Mouse (Mus musculus): ENCODE measurements at regions not wholly inside any gene's neighbourhood (a gene's known extent, or its start where the extent isn't known, plus 50 kb on each side); places are given as distances from the start of the nearest gene placed in this dataset.

DNA sequence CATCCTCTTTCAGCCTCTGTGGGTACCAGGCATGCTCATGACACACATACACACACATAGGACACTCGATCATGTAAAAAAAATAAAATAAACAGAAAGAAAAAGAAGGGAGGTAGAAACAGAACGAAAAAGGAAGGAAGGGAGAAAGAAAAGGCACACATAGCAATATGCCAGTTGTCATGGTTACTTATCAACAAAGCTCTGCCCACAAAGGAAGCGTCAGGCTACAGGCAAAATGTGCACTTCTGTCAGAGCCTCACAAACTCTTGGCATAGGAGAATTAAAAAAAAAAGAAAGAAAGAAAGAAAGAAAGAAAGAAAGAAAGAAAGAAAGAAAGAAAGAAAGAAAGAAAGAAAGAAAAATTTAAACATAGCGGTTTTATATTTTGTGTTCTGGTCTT is 56.9 kb upstream of the Sox2 start:
- WGBS, result 48% methylated on average over 4 of the region's 4 CpGs

DNA sequence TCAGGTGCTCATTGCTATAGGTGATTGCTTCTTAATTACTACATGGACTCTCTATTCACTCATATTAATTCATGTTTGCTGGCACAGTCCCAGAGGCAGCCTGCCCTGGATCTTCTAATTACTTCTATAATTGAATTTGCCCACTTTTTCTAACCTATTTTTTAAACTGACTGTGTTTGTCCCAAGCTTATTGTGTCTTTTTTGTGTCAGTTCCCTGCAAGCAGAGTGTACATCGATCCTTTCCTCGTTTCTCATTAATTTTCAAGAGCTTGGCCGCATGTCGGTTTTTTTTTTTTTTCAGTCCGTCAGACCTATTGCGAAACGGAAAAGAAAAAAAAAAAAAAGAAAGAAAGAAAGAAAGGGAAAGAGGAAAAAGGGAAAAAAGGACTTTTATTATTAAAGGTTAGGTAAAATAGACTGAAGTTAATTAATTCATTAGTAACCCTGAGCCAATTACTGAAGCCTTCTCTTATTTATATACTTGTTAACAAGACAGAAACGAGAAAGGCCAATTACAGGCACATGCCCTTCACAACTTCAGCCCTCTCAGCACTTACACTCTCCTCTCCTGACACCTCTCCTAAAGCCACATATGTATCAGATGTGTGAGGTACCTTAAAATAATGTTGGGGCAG is 72.2 kb upstream of the Sox2 start:
- Histone ChIP-seq H3K27ac (no peak overlapping the region), H3K27me3 (no peaks in the 10 kb centered on the region), H3K9ac (no peak overlapping the region), H3K4me1 (no peaks in the 10 kb centered on the region), H3K4me3 (no peak overlapping the region), H3K9me3 (no peaks in the 10 kb centered on the region), H3K4me2 (no peak overlapping the region), H3K36me3 (no peaks in the 10 kb centered on the region)
- ATAC-seq (ENCODE audit: borderline replicate concordance, extremely low read depth, low FRiP score, low TSS enrichment), result no peak
- WGBS, result 43% methylated on average over 8 of the region's 8 CpGs

More for the DNA sequence above, 56.9 kb upstream of the Sox2 start:
- no peaks in the 10 kb centered on the region for H3K36me3 ChIP-seq
- no peak overlapping the region for H3K27ac ChIP-seq
- H3K4me3 ChIP-seq, result no peak overlapping the region
- ATAC-seq (ENCODE audit: borderline replicate concordance, extremely low read depth, low FRiP score, low TSS enrichment), result no peak
- no peaks in the 10 kb centered on the region for H3K27me3 ChIP-seq
- no peaks in the 10 kb centered on the region for H3K9me3 ChIP-seq
- no peaks in the 10 kb centered on the region for H3K4me1 ChIP-seq
- H3K4me2 ChIP-seq, result no peak overlapping the region
- no peak overlapping the region for H3K9ac ChIP-seq

DNA sequence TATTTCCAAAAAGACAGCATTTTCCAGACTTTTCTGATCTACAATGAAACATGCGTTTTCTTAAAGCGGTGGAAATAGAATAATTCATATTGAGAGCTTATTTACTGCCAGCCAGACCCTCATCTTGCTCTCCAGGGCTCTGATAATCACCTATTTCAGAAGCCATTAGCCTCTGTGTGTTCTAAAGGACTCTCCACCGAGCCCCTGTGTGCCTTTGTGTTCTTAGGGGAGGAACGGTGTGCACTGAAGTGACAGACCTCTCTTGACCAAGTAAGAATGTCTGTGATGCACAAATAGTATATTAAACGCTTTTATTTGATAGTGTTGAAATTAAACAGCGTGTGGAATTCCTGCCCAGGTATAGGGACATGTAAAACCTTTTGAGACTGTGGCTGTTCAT is 73.1 kb upstream of the Sox2 start:
- H3K4me2 ChIP-seq, result no peak overlapping the region
- H3K9me3 ChIP-seq, result no peaks in the 10 kb centered on the region
- WGBS, result 66% methylated on average over 6 of the region's 6 CpGs
- ATAC-seq (ENCODE audit: borderline replicate concordance, extremely low read depth, low FRiP score, low TSS enrichment), result no peak
- no peak overlapping the region for H3K9ac ChIP-seq
- H3K27me3 ChIP-seq, result no peaks in the 10 kb centered on the region
- H3K27ac ChIP-seq, result no peak overlapping the region
- H3K4me1 ChIP-seq, result no peaks in the 10 kb centered on the region
- H3K36me3 ChIP-seq, result no peaks in the 10 kb centered on the region
- H3K4me3 ChIP-seq, result no peak overlapping the region

DNA sequence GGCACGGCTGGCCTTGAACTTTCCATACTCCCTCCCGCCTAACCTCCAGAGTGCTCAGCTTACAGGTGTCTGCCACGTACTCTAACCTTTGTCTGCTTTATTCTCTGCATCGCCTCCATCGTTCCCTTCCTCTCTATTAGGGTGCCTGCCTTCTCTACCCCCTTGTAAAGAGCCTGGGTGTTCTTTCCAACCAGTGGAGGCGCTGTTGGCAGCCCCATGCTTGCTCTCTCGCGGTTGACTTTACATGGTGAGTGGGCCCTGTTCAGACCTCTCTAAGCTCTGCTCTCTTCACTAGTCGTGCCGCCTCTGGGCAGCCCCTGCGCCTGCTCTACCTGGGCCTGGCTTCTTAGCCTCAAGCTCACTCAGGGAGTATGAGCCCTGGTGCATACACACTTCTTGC is 74.0 kb upstream of the Sox2 start:
- ATAC-seq (ENCODE audit: borderline replicate concordance, extremely low read depth, low FRiP score, low TSS enrichment), result no peak
- Histone ChIP-seq H3K36me3 (no peaks in the 10 kb centered on the region), H3K9me3 (no peaks in the 10 kb centered on the region), H3K4me1 (no peaks in the 10 kb centered on the region), H3K9ac (no peak overlapping the region), H3K27me3 (no peaks in the 10 kb centered on the region), H3K4me2 (no peak overlapping the region), H3K27ac (no peak overlapping the region), H3K4me3 (no peak overlapping the region)
- WGBS, result 41% methylated on average over 11 of the region's 11 CpGs

DNA sequence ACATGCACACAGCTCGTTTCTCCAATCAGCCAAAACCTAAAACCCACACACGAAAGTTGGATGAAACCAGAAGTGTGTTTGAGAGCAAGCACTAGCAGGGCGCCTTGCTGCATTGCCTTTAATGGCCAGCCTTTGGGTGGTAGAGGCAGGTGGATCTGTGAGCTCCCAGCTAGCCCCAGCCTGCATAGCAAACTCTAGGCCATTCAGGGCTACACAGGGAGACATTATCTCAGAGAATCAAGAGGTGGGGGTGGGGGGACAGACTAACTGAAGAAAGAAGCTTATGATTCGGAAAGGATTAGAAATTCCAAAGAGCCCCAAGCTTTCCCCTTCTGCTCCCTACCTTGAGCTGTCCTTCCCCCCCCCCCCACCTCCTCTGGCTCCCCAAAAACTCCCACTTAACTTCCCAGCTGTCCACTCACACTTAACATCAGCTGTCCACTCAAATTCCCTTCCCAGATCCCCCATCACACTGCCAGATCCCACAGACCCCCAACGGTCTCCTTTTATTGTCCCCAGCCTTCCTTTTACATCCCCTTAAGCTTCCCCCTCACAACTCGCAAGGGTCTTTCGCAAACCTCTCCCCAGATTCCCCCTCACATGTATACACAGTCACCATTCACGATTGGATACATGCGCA is 75.4 kb upstream of the Sox2 start:
- no peak for ATAC-seq (ENCODE audit: borderline replicate concordance, extremely low read depth, low FRiP score, low TSS enrichment)
- H3K4me3 ChIP-seq, result no peak overlapping the region

DNA sequence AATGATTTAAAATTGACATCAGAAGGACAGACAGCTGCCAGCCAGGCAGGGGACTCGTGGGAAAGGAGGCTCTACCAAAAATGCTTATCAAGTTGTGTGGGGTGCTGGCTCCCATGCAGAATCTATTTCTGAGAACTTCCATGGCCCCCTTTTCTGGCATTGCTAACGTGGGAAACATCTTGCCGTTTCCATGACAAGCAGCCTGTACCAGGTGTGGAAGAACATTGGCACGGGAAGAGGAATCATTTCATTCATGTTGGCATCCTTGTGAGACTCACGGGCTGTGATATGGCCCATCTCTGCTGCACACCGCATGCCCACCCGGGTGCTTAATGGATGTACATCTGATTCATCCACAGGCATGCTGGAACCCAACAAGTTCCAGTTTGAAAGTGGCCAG is 76.9 kb upstream of the Sox2 start:
- Histone ChIP-seq H3K27me3 (no peaks in the 10 kb centered on the region), H3K9ac (no peak overlapping the region), H3K9me3 (no peaks in the 10 kb centered on the region), H3K36me3 (no peaks in the 10 kb centered on the region), H3K4me1 (no peaks in the 10 kb centered on the region), H3K27ac (no peak overlapping the region), H3K4me3 (no peak overlapping the region), H3K4me2 (no peak overlapping the region)
- 88% methylated on average over 7 of the region's 7 CpGs for WGBS
- ATAC-seq (ENCODE audit: borderline replicate concordance, extremely low read depth, low FRiP score, low TSS enrichment), result no peak

More for the DNA sequence above, 75.4 kb upstream of the Sox2 start:
- Histone ChIP-seq H3K27me3 (no peaks in the 10 kb centered on the region), H3K9ac (no peak overlapping the region), H3K27ac (no peak overlapping the region), H3K9me3 (no peaks in the 10 kb centered on the region), H3K36me3 (no peaks in the 10 kb centered on the region), H3K4me1 (no peaks in the 10 kb centered on the region), H3K4me2 (no peak overlapping the region)
- 79% methylated on average over 9 of the region's 9 CpGs for WGBS

DNA sequence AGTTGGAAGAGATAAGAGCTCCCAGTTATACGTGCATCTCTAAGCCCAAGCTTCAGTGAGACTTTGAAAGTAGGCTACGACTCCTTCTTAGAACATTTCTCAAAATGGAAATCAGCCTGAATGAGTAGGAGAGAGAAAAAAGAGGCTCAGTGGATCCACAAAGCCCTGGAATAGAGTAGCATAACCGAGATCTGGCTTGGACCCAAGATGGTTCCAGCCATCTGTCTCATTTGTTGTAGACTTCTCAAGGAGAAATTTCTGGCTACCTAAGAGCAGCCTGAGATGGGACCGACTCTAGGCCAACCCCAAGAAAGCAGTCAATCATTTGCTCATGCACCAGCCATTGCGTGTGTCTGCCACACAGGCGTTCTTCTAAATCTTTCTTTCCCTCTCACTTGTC is 78.1 kb upstream of the Sox2 start:
- Histone ChIP-seq H3K27ac (no peak overlapping the region), H3K27me3 (no peaks in the 10 kb centered on the region), H3K9ac (no peak overlapping the region), H3K4me3 (no peak overlapping the region), H3K4me2 (no peak overlapping the region), H3K4me1 (no peaks in the 10 kb centered on the region), H3K36me3 (no peaks in the 10 kb centered on the region), H3K9me3 (no peaks in the 10 kb centered on the region)
- 78% methylated on average over 6 of the region's 6 CpGs for whole genome bisulfite sequencing
- no peak for ATAC-seq (ENCODE audit: borderline replicate concordance, extremely low read depth, low FRiP score, low TSS enrichment)

DNA sequence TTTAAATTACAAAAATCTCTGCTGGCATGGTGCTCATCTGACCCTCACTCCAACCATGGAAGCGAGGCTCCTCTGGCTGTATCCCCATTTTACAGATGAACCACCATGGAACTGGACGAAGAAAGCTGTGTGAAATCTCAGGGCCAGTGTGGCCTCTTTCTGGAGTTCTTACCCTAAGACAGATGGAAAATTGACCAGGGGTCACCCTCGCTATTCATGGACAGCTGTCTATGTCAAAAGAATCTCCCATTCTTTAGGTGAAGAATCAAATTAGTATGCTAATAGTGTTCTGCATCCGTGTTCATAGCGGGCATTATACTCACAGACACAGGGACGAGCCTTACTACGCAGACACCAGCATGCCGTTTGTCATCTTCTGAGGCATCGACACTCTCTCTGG is 78.6 kb upstream of the Sox2 start:
- Histone ChIP-seq H3K9me3 (no peaks in the 10 kb centered on the region), H3K27me3 (no peaks in the 10 kb centered on the region), H3K9ac (no peak overlapping the region), H3K4me1 (no peaks in the 10 kb centered on the region), H3K27ac (no peak overlapping the region), H3K4me3 (no peak overlapping the region), H3K4me2 (no peak overlapping the region), H3K36me3 (no peaks in the 10 kb centered on the region)
- no peak for ATAC-seq (ENCODE audit: borderline replicate concordance, extremely low read depth, low FRiP score, low TSS enrichment)
- WGBS, result 88% methylated on average over 9 of the region's 9 CpGs

DNA sequence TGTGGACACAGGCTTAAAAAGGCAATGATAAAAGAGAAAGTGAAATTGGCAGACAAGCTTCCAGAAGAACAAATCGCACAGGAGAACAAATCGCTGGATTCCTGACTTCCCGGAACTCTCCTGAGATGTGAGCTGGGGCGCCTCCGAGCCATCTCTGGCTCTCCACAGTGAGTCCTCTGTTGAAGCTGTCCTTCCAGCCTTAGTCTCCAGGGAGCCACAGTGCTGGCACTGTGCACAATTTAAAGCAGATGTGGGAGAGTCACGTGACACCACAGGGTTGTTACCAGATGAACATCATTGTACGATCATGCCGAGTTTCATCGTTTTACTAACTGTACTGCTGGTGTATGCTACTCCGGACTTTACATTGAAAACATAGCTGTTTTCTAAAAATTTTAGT is 80.2 kb upstream of the Sox2 start:
- Histone ChIP-seq H3K9ac (no peak overlapping the region), H3K4me2 (no peak overlapping the region), H3K4me3 (no peak overlapping the region), H3K4me1 (no peaks in the 10 kb centered on the region), H3K9me3 (no peaks in the 10 kb centered on the region), H3K36me3 (no peaks in the 10 kb centered on the region), H3K27me3 (no peaks in the 10 kb centered on the region), H3K27ac (no peak overlapping the region)
- ATAC-seq (ENCODE audit: borderline replicate concordance, extremely low read depth, low FRiP score, low TSS enrichment), result no peak
- WGBS, result 78% methylated on average over 10 of the region's 10 CpGs

DNA sequence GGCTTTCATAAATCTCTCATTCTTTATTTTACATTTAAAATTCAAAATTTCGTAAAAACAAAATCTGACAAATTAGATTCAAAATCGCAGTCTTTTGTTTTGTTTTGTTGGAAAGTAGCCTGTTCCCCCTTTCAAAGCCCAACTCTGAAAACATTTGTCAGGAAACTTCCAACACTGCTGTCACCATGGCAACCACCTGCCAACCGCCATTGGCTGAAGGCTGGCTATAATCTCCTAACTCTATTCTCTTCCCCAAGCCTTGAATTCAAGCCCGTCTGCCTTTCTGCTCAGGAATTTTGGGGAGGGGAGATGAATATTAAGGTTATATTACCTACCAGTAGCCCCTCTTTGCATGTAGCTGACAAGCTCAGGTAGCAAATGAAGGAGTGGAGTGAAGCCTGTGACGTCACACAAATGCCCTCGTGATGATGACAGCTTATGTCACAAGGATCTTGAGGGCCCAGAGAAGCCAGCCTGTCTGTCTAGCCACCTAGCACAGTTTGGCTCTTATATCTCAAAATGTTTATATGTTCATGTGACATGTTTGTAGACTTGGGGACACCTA is 82.0 kb upstream of the Sox2 start:
- H3K4me3 ChIP-seq, result no peak overlapping the region
- H3K4me2 ChIP-seq, result no peak overlapping the region
- H3K4me1 ChIP-seq, result no peaks in the 10 kb centered on the region
- no peaks in the 10 kb centered on the region for H3K27me3 ChIP-seq
- no peak overlapping the region for H3K27ac ChIP-seq
- WGBS, result 56% methylated on average over 6 of the region's 6 CpGs
- H3K36me3 ChIP-seq, result no peaks in the 10 kb centered on the region
- no peaks in the 10 kb centered on the region for H3K9me3 ChIP-seq
- ATAC-seq (ENCODE audit: borderline replicate concordance, extremely low read depth, low FRiP score, low TSS enrichment), result no peak
- no peak overlapping the region for H3K9ac ChIP-seq

DNA sequence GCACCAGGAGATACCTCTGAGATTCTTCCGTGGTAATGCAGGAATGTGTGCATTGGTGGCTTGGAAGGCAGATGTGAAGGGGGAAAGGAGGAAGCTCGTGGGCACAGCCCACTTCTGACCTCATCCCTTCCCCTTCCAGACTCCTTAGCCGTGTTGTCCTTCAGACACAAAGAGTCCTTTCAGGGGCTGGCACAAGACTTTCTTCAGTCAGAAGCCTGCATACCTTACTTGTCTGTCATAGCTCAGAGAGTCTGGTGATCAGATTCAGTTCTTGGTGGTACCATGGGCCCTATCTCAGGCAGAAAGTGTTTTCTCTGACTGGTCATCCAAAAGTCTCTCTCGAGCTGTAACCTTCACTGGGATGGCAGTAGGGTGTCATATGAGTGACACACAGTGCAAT is 84.8 kb upstream of the Sox2 start:
- Histone ChIP-seq H3K4me1 (no peaks in the 10 kb centered on the region), H3K4me3 (no peak overlapping the region), H3K27ac (no peak overlapping the region), H3K36me3 (no peaks in the 10 kb centered on the region), H3K9ac (no peak overlapping the region), H3K27me3 (no peaks in the 10 kb centered on the region), H3K4me2 (no peak overlapping the region), H3K9me3 (no peaks in the 10 kb centered on the region)
- WGBS, result 32% methylated on average over 4 of the region's 4 CpGs
- ATAC-seq (ENCODE audit: borderline replicate concordance, extremely low read depth, low FRiP score, low TSS enrichment), result no peak

DNA sequence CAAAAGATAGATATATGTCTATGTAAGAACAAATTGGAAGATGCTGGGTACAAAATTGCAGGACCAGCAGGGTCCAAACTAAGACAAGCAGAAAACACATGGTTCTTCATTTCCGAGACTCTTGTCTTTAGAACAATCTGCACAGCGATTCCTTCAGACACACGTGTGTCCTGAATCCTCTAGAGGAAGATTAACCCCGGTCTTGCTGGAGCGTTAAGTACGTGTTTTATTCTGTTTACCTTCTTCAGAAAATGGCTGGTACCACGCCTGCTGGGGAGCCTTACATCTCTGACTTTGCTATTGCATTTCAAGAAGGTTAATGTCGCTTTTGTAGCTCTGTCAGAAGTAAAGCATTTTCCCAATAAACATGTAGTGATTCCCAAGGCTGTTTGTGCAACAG is 87.3 kb upstream of the Sox2 start:
- WGBS, result 52% methylated on average over 8 of the region's 8 CpGs
- no peak overlapping the region for H3K9ac ChIP-seq
- no peak overlapping the region for H3K4me2 ChIP-seq
- no peak overlapping the region for H3K4me3 ChIP-seq
- no peaks in the 10 kb centered on the region for H3K36me3 ChIP-seq
- H3K9me3 ChIP-seq, result no peaks in the 10 kb centered on the region
- H3K4me1 ChIP-seq, result no peaks in the 10 kb centered on the region
- H3K27ac ChIP-seq, result no peak overlapping the region
- no peak for ATAC-seq (ENCODE audit: borderline replicate concordance, extremely low read depth, low FRiP score, low TSS enrichment)
- no peaks in the 10 kb centered on the region for H3K27me3 ChIP-seq
